Comparison of ENCODE assay signal across 21 mouse cellular contexts in the genomic region with DNA sequence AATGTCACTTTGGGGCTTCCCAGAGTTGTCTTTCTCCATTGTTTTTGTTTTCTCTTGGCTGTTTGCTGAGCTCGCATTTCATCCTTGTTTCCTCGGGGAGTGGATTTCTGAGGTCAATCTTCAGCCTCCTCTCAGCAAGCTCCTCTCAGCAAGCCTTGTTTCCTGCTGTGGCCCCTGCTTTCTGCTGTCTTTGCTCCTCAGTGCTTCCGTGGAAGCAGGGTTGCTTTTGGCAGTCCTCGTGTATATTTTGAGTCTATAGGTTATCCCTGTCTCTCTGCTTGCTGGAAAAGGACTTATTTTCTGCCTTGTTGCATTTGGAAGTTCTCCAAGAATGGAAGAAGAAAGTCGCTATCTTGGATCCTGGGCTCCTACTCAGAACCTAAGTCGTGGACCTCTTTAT. TPM values are rescaled to one million over a fixed set of nuclear protein-coding genes. Genes with fewer than 3 reads are reported as not detected.
"Had no signal": no experiment of that assay in that cellular context is flagged by ENCODE, and none has a peak within 500 bp of the region (broad histone marks: within the 10 kb centered on the region; RNA-seq: fewer than 3 reads in every experiment).

No protein-coding gene starts in this region.

- H3K27ac ChIP-seq: limb, embryonic 12.5 days; liver, embryonic 14.5 days; midbrain, embryonic 10.5 days; neural tube, embryonic 15.5 days; stomach, postnatal 0 days had no signal

- H3K9ac ChIP-seq: limb, embryonic 12.5 days; liver, embryonic 14.5 days; neural tube, embryonic 15.5 days had no signal

- H3K27me3 ChIP-seq: limb, embryonic 12.5 days; neural tube, embryonic 15.5 days had no signal

- H3K9me3 ChIP-seq: limb, embryonic 12.5 days; midbrain, embryonic 10.5 days; neural tube, embryonic 15.5 days had no signal

- ATAC-seq: inflammation-experienced regulatory T-cells, adult 6 months; midbrain, embryonic 16.5 days had no signal

- H3K4me2 ChIP-seq: limb, embryonic 12.5 days; neural tube, embryonic 15.5 days had no signal

- H3K4me3 ChIP-seq: limb, embryonic 12.5 days; midbrain, embryonic 10.5 days; neural tube, embryonic 15.5 days had no signal

- DNase-seq: kidney, adult 18-20 months; kidney, postnatal 10 days; layer of hippocampus, adult 9-11 months; layer of hippocampus, postnatal 36 days; lung, adult 18-20 months; lung, postnatal 10 days; lung, postnatal 4 days; right cerebral cortex, adult 18-20 months; right cerebral cortex, postnatal 25 days had no signal

- H3K4me1 ChIP-seq: limb, embryonic 12.5 days; midbrain, embryonic 10.5 days had no signal

- H3K36me3 ChIP-seq: limb, embryonic 12.5 days; midbrain, embryonic 10.5 days; neural tube, embryonic 15.5 days had no signal

RNA-seq across cellular contexts. Expression of a gene that starts 24.9 kb away (rescaled TPM):
- total RNA-seq: layer of hippocampus, postnatal 36 days; left cerebral cortex, adult 8-10 months; left cerebral cortex, postnatal 25 days; liver, adult 2 months; megakaryocyte, adult 5-6 weeks had no signal
- polyA plus RNA-seq: liver, adult 2 months; small intestine, adult 2 months had no signal
